Mouse (Mus musculus) CH12.LX (cell line): Measurements from ENCODE around the gene Mroh7. TPM values are rescaled to one million over a fixed set of nuclear protein-coding genes. Genes with fewer than 3 reads are reported as not detected.

ENCODE experiments used
- DNase-seq: peaks from one replicate; pipeline ENCODE4 v3.0.0-alpha.2; 2013; ENCODE audit errors: extremely low read depth
- H3K27ac ChIP-seq: 2 replicates; pipeline ENCODE4 v1.5.1; 2012; ENCODE audit warnings: low read depth, mild to moderate bottlenecking, control low read depth, moderate library complexity; ENCODE audit not compliant: insufficient read depth
- H3K27me3 ChIP-seq: replicated peaks from 2 replicates; pipeline ENCODE3; 2012; ENCODE audit warnings: inconsistent platforms
- H3K36me3 ChIP-seq, 2 experiments: replicated peaks in 1 of 2; 2 replicates each; pipeline versions ENCODE3 to v1.6.1; 2012; ENCODE audit warnings: inconsistent platforms in 1 of 2, low read length in 1 of 2, mild to moderate bottlenecking in 1 of 2, mixed read lengths in 1 of 2, moderate library complexity in 1 of 2; ENCODE audit not compliant: control insufficient read depth in 1 of 2, insufficient read depth in 1 of 2
- H3K4me1 ChIP-seq, 2 experiments: 2 replicates each; pipeline ENCODE4 v1.6.1; 2012; ENCODE audit warnings: inconsistent platforms in 1 of 2, moderate library complexity in 1 of 2; ENCODE audit not compliant: insufficient read depth in 2 of 2, control insufficient read depth in 1 of 2
- H3K4me2 ChIP-seq: 2 replicates; pipeline ENCODE4 v1.6.1; 2012; ENCODE audit warnings: low read depth, mild to moderate bottlenecking, control low read depth; ENCODE audit not compliant: poor library complexity, insufficient read depth, severe bottlenecking
- H3K4me3 ChIP-seq, 3 experiments: fragments of 150-350 bp in 1 of 3; sonication (generic) in 1 of 3; replicated peaks in 1 of 3; 2 replicates each; pipeline versions ENCODE3 to v1.5.1; 2011 to 2012; ENCODE audit warnings: low read depth in 2 of 3, low read length in 2 of 3, mild to moderate bottlenecking in 2 of 3, moderate library complexity in 2 of 3, control low read depth in 1 of 3, improper control_type of control experiment in 1 of 3, inconsistent platforms in 1 of 3, mixed read lengths in 1 of 3; ENCODE audit not compliant: poor library complexity in 1 of 3
- H3K79me2 ChIP-seq: replicated peaks from 2 replicates; pipeline ENCODE4 v1.6.1; 2012; ENCODE audit warnings: mild to moderate bottlenecking, moderate library complexity; ENCODE audit not compliant: control insufficient read depth, poor library complexity, insufficient read depth, severe bottlenecking; ENCODE audit errors: extremely low read depth
- H3K9ac ChIP-seq: 2 replicates; pipeline ENCODE4 v1.6.1; 2012; ENCODE audit warnings: low read depth, mild to moderate bottlenecking, control low read depth, moderate library complexity; ENCODE audit not compliant: insufficient read depth
- H3K9me3 ChIP-seq: replicated peaks from 2 replicates; pipeline ENCODE3; 2012; ENCODE audit warnings: low read length, inconsistent platforms, mixed read lengths
- CHD1 ChIP-seq: IDR thresholded peaks from 2 replicates; pipeline ENCODE4 v1.6.1; 2012; ENCODE audit warnings: low read depth, low read length, improper control_type of control experiment, inconsistent platforms
- E2F4 ChIP-seq: IDR thresholded peaks from 2 replicates; pipeline ENCODE4 v1.6.1; 2011; ENCODE audit warnings: low read depth, low read length, improper control_type of control experiment; ENCODE audit not compliant: insufficient replicate concordance
- ETS1 ChIP-seq: conservative IDR thresholded peaks from 2 replicates; pipeline ENCODE4 v1.6.1; 2012; ENCODE audit warnings: low read depth, mild to moderate bottlenecking, inconsistent platforms, low read length, improper control_type of control experiment, moderate library complexity
- GABPA ChIP-seq: IDR thresholded peaks from 2 replicates; pipeline ENCODE4 v1.6.1; 2012; ENCODE audit warnings: low read depth, low read length, improper control_type of control experiment, inconsistent platforms; ENCODE audit not compliant: insufficient replicate concordance
- HCFC1 ChIP-seq: IDR thresholded peaks from 2 replicates; pipeline ENCODE4 v1.6.1; 2012; ENCODE audit warnings: low read depth, mild to moderate bottlenecking, inconsistent platforms, low read length, improper control_type of control experiment
- IRF4 ChIP-seq: IDR thresholded peaks from 2 replicates; pipeline ENCODE4 v1.6.1; 2014; ENCODE audit warnings: low read depth, mild to moderate bottlenecking, inconsistent platforms, low read length, improper control_type of control experiment
- JUN ChIP-seq: IDR thresholded peaks from 2 replicates; pipeline ENCODE4 v1.6.1; 2011; ENCODE audit warnings: low read depth, mild to moderate bottlenecking, low read length, improper control_type of control experiment, moderate library complexity; ENCODE audit not compliant: insufficient read depth
- KAT2A ChIP-seq: IDR thresholded peaks from 2 replicates; pipeline ENCODE4 v1.6.1; 2012; ENCODE audit warnings: low read length, improper control_type of control experiment, inconsistent platforms; ENCODE audit not compliant: insufficient replicate concordance
- MAFK ChIP-seq: IDR thresholded peaks from 2 replicates; pipeline ENCODE4 v1.6.1; 2011; ENCODE audit warnings: low read length, improper control_type of control experiment; ENCODE audit not compliant: insufficient replicate concordance
- MAX ChIP-seq: IDR thresholded peaks from 2 replicates; pipeline ENCODE4 v1.6.1; 2011; ENCODE audit warnings: low read length, improper control_type of control experiment
- MAZ ChIP-seq: IDR thresholded peaks from 2 replicates; pipeline ENCODE4 v1.6.1; 2012; ENCODE audit warnings: low read depth, mild to moderate bottlenecking, inconsistent platforms, low read length, improper control_type of control experiment, moderate library complexity
- MEF2A ChIP-seq: IDR thresholded peaks from 2 replicates; pipeline ENCODE4 v1.6.1; 2014; ENCODE audit warnings: low read depth, mild to moderate bottlenecking, inconsistent platforms, low read length, improper control_type of control experiment, borderline replicate concordance
- MXI1 ChIP-seq: IDR thresholded peaks from 2 replicates; pipeline ENCODE4 v1.6.1; 2011; ENCODE audit warnings: mild to moderate bottlenecking, low read depth, low read length, improper control_type of control experiment
- MYC ChIP-seq: IDR thresholded peaks from 2 replicates; pipeline ENCODE4 v1.6.1; 2011; ENCODE audit warnings: low read depth, mild to moderate bottlenecking, improper control_type of control experiment, low read length
- NRF1 ChIP-seq: IDR thresholded peaks from 2 replicates; pipeline ENCODE4 v1.6.1; 2014; ENCODE audit warnings: low read depth, mild to moderate bottlenecking, inconsistent platforms, low read length, improper control_type of control experiment, moderate library complexity
- POLR2A ChIP-seq: IDR thresholded peaks from 2 replicates; pipeline ENCODE4 v1.6.1; 2011; ENCODE audit warnings: low read depth, mild to moderate bottlenecking, improper control_type of control experiment, low read length
- SIN3A ChIP-seq: IDR thresholded peaks from 2 replicates; pipeline ENCODE4 v1.6.1; 2012; ENCODE audit warnings: low read length, improper control_type of control experiment, inconsistent platforms
- SMC3 ChIP-seq: IDR thresholded peaks from 2 replicates; pipeline ENCODE4 v1.6.1; 2011; ENCODE audit warnings: low read depth, low read length, improper control_type of control experiment
- UBTF ChIP-seq: IDR thresholded peaks from 2 replicates; pipeline ENCODE4 v1.6.1; 2012; ENCODE audit warnings: low read depth, mild to moderate bottlenecking, inconsistent platforms, low read length, improper control_type of control experiment, moderate library complexity
- USF1 ChIP-seq: IDR thresholded peaks from 2 replicates; pipeline ENCODE4 v1.6.1; 2014; ENCODE audit warnings: low read depth, mild to moderate bottlenecking, inconsistent platforms, low read length, improper control_type of control experiment
- USF2 ChIP-seq: conservative IDR thresholded peaks from 2 replicates; pipeline ENCODE4 v1.6.1; 2011; ENCODE audit warnings: low read depth, low read length, improper control_type of control experiment
- ZC3H11A ChIP-seq: IDR thresholded peaks from 2 replicates; pipeline ENCODE4 v1.6.1; 2012; ENCODE audit warnings: low read depth, mild to moderate bottlenecking, inconsistent platforms, low read length, improper control_type of control experiment
- ZMIZ1 ChIP-seq: IDR thresholded peaks from 2 replicates; pipeline ENCODE4 v1.6.1; 2012; ENCODE audit warnings: low read depth, mild to moderate bottlenecking, inconsistent platforms, low read length, improper control_type of control experiment
- dilution Hi-C: fragments of 300-500 bp; cut with MboI; formaldehyde crosslinking; loops from 2 replicates; pipeline ENCODE4 v1.14.3; 2020; ENCODE audit warnings: low sequenced_read_pairs; ENCODE audit not compliant: extremely low pct_unique_long_range_greater_than_20kb, extremely low pct_ligation_motif_present
- in situ Hi-C: fragments of 300-500 bp; cut with MboI; formaldehyde crosslinking; loops from 3 replicates; pipeline ENCODE4 v1.14.3; 2019; ENCODE audit warnings: low sequenced_read_pairs, low pct_ligation_motif_present, low pct_unique_long_range_greater_than_20kb, mixed read lengths
- polyA plus RNA-seq: library from polyadenylated mRNA; unstranded; fragments of >175 nt; gene quantifications from 2 replicates; pipeline ENCODE4 v1.2.1, GENCODE M21; 2012; ENCODE audit warnings: low read depth; ENCODE audit not compliant: insufficient read length
- total RNA-seq, 2 experiments: library from RNA; depleted of rRNA; stranded (reverse); fragments of 300-350 nt in 1 of 2; fragments of >200 nt in 1 of 2; gene quantifications; 2 replicates each; pipeline ENCODE4 v1.2.3; 2012 to 2014

Mroh7 gene
- total and polyA plus RNA-seq, 3 experiments, result not detected

DNA sequence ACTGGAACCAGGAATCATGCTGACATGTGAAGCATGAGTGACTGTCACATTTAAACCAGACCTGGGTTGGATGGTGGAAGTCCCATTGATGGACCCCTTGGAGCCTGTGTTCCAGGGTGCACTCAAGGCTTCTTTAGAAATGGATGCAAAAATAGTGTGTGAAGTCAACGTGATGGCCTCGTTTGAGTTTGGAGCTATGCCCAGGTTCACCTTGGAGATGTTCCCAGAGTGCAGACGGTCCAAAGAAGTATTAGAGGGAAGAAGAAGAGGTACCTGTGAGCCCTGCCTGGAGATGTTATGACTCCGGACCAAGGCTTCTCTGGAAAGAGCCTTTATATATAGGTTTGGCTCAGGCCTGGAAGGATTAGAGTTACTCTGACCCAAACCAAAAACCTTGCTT, 10.1 kb downstream of the Mroh7 start:
- DNase-seq, result no peak
- Histone ChIP-seq H3K9me3 (no peaks in the 10 kb centered on the region), H3K79me2 (no peaks in the 10 kb centered on the region), H3K9ac (no peak overlapping the region), H3K27ac (no peak overlapping the region), H3K4me1 (peaks cover 0 to 17% of the 10 kb centered on the region in 2 experiments; a peak in 2 of 4 replicates), H3K36me3 (no peaks in the 10 kb centered on the region), H3K4me2 (no peak overlapping the region)
- dilution Hi-C loops, result no loop called here
- in situ Hi-C loops, result no loop called here
- TF ChIP-seq ZMIZ1 (no peak), NRF1 (no peak), MAX (no peak), MEF2A (no peak), GABPA (no peak), SMC3 (no peak), MAFK (no peak), KAT2A (no peak)
- TF ChIP-seq, all 38 proteins: peak for 0
- Histone ChIP-seq H3K4me3 (no peak overlapping the region), H3K27me3 (peaks cover 14% of the 10 kb centered on the region)

DNA sequence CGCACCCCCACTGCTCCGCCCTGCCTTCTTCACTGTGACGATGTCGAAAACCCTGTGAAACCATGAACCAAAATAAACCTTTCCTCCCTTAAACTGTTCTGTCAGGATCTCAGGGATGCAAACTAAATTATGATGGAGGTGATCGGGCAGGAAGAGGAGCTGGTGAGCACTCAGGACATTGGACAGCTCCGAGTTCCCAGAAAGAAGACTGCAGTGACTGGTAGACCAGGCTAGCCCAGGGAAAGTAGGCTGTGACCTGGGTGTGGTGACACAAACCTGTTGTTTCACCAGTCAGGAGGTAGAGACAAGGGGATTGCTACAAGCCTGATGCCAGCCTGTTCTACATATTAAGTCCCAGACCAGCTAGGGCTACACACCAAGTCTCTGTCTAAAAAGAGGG, 17.1 kb downstream of the Mroh7 start:
- H3K27ac ChIP-seq, result no peak overlapping the region
- H3K36me3 ChIP-seq, result no peaks in the 10 kb centered on the region
- H3K4me3 ChIP-seq, result no peak overlapping the region
- H3K9me3 ChIP-seq, result no peaks in the 10 kb centered on the region
- no peaks in the 10 kb centered on the region for H3K79me2 ChIP-seq
- H3K27me3 ChIP-seq, result peaks cover 54% of the 10 kb centered on the region
- in situ Hi-C loops, result no loop called here
- H3K9ac ChIP-seq, result no peak overlapping the region
- no peak for TF ChIP-seq E2F4
- no peak for TF ChIP-seq MAZ
- TF ChIP-seq SIN3A, result no peak
- TF ChIP-seq USF1, result no peak
- no peak for TF ChIP-seq IRF4
- no peak for TF ChIP-seq MAX
- no peak for TF ChIP-seq ZC3H11A
- TF ChIP-seq MXI1, result no peak
- no peak for TF ChIP-seq ETS1
- TF ChIP-seq JUN, result no peak
- TF ChIP-seq UBTF, result no peak
- TF ChIP-seq USF2, result no peak
- no peak for TF ChIP-seq MYC
- no peak for TF ChIP-seq POLR2A
- TF ChIP-seq HCFC1, result no peak
- TF ChIP-seq CHD1, result no peak
- no peak for TF ChIP-seq GABPA
- TF ChIP-seq, all 38 proteins: peak for 0
- peaks cover 0 to 5% of the 10 kb centered on the region in 2 experiments; a peak in 2 of 4 replicates for H3K4me1 ChIP-seq
- no peak for DNase-seq
- H3K4me2 ChIP-seq, result no peak overlapping the region
- dilution Hi-C loops, result no loop called here
